Mouse (Mus musculus) right cerebral cortex, adult 2 months (tissue): ENCODE results near the gene Ablim1.

ENCODE experiments used
- DNase-seq, 2 experiments: peaks; one replicate each; pipeline ENCODE4 v3.0.0; 2021 to 2022; ENCODE audit warnings: low spot score in 2 of 2

The Ablim1 gene

DNA sequence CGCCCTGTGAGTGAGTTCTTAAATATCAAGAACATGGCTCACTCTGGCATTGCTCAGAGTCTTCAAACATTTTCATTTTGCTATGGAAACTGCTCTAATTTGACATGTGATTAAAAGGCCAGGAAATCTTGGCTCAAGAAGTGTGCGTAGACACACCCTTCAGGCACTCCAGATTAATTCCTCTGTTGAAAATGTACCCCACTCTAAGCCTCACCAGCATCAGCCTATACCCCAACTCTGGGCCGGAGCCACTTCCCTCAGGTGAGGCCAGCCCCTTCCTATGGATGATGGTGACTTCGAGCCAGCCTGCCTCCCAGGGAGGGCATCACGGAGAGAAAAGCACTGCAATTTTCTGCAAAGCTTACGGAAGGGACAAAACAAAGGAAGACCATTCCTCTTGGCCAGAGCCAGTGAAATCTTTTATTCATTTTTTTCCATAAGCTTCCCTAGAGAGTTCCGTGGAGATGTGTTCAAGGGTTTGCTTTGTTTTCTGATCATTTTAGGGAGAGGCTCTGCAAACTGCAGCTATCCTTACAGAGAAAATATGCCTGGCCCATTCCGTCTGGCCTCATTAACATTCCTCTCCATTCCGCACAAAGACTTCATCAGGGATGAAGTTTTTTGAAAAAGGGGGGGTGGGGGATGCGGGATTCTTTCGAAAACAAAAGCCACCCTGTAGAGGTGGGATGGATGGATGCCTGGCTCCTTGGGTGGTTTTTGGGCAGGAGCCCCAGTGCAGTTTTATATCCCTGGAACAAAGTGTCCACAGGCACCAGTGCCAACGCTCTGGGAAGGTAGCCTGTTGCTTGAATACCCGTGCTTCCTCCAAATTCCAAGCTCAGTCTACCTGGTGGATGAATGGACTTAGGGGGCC lies 236.7 kb downstream of the Ablim1 start:
- no peak for DNase-seq

DNA sequence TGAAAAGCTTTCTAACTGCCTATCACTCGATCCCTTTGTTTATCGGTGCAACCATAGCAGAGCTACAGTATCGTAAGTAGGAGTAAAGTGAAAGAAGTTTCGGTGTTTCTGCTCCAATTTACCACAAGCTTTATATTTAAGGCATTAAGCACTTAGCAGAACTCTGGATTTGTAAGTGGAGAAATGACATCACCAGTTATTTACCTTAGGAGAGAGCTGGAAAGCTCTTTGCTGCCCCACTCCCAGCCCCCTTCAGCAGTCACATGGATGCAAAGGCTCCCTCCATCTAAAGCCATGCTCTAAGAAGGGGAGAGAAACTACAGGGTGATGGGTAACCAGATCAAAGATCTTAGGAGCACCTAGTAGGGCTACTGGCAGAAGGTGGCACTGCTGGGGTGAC lies 241.3 kb downstream of the Ablim1 start:
- no peak for DNase-seq

DNA sequence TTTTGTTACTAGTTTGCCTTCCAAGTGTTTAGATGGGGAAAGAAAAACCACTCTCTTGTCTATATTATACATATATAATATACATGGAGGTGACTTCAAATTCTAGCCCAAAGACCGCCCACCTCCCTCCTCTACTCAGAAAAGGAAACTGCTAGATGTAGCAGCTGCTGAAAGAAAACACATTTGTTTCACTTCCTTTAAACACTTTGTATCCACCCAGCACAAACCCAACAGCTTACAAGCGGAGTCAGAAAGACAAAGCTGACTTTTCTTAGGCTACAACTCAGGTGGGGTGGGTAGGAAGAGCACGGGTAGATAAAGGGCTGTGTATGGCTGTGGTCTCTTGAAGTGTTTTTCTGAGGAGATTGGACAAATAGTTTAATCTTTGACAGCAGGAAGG lies 242.0 kb downstream of the Ablim1 start:
- no peak for DNase-seq

DNA sequence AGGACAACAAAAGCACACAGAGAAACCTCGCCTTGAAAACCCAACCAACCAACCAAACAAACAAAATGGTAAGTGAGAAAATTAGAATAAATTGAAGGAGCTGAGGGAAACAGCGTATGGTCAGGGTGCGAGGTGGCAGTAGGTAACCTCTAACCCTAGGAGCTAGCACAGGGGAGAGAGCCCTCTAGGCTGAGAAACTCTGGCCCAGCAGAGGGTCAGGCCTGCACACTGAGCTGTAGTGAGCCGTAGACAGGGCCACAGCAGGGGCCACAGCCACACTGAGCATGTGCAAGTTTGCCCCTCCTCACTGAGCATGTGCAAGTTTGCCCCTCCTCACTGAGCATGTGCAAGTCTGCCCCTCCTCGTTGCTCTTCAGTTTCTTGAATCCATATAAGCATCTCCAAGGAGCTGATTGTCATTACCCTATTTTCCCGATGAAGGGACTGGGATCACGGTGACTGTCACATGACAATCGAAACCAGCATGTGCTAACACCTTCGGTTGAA lies 247.6 kb downstream of the Ablim1 start:
- no peak for DNase-seq

DNA sequence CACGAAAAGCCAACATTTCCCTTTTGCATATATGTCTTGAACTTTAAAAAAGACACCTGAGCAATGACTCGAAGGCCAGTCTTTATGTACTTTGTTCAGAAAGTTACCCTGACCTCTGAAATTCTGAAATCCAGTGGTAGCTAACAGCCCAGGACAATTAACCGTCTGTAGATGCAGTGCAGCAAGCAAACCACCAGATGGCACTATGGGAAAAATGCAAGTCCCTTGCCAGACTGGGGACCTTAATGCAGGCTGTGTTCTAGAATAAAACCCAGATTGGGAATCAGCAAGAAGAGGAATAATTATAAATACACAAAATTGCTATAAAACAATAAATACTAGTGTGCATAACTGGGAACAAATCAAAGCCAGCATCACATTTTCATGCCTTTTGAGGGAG lies 248.4 kb downstream of the Ablim1 start:
- peak; percentile 75 to 83 for DNase-seq

DNA sequence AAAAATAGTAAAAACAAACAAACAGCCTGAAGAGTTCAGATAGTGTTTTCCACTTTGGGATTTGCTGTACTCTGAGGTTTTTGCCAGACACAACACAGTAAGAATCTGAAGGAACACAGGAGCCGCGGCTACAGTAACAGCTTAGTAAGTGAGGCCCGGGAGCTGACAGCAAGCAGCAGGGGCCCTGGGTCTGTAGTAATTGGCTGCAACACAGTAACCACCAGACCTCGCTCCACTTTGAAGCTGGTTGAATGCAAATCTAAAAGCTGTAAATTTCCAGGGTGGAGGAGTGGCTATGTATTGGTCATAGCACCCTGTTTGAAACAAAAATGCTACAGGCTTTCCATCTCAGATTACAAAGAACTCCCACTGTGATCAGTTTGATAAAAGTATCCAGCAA lies 252.0 kb downstream of the Ablim1 start:
- DNase-seq: no peak

DNA sequence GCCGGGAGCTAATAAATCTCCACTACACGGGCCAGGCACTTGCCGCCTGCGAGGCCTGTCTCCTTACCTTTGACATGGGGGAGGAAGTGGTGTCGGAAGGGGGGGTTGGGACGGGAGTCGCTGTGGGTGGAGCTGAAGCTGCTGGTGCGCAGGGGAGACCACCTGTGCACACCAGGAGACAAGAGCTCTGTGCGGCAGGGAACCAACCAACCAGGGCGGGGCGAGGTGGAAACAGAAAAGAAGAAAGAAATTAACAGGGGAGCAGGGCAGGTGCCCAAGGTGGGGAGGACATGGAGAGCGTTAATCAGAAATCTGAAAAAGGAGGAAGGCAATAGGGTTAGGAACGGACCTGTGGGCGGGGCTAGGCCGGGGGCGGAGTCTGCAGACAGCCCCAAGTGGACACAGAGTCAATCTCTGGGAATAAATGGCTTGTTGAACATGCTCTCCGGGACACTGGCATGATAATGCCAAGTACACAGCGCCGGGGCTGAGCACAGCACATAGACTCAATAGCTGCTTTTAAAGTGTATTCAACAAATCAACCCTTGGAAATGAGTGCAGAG lies 255.6 kb downstream of the Ablim1 start:
- no peak for DNase-seq

DNA sequence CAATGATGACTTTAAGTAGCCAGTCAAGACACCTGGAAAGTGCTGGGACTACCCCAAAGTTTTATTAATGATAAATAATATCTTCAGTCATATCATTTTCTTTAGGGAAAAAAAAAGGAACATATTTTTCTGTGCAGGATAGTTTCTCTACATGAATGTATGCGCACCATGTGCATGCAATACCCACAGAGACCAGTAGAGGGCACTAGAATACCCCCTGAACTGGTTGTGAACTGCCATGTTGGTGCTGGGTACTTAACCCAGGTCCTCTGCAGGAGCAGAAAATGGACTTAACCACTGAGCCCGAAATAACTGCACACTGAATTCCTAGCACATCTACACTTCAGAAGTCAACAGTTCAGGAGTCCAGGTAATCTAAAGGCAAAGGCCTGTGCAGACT lies 257.2 kb downstream of the Ablim1 start:
- no peak for DNase-seq

DNA sequence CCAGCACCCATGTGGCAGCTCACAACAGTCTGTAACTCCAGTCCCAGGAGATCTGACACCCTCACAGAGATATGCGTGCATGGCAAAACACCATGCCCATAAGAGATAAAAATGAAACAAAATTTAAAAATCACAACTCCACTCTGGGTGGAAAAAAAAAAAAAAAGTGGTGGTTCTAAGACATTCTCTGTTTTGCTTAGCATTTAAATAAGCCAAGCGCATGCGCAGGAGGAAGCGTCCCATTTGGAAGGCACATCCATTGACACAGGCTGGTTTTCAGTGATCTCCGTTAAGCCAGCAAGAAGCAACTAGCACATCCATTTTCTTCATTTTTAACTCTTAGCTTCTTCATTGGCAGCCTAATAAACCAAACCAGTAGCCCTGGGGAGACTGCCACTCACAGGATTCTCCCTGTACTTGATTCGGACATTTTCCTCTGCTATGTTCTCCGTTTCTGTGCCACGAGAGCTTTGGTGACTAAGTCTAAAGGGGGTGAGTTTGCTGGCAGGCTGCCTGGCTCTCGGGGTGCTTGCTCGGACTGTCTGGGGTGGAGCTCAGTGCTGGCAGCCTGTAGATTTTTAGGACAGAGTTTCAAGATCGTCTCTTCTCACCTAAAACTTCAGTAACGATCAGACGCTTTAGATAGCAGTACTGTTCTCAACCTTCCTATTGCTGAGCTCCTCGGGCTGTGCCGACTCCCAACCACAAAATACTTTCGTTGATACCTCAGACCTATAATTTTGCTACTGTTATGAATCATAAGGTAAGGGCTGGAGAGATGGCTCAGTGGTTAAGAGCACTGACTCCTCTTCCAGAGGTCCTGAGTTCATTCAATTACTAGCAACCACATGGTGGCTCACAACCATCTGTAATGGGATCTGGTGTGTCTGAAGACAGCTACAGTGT lies 259.3 kb downstream of the Ablim1 start:
- DNase-seq: peak; percentile 46 to 54

DNA sequence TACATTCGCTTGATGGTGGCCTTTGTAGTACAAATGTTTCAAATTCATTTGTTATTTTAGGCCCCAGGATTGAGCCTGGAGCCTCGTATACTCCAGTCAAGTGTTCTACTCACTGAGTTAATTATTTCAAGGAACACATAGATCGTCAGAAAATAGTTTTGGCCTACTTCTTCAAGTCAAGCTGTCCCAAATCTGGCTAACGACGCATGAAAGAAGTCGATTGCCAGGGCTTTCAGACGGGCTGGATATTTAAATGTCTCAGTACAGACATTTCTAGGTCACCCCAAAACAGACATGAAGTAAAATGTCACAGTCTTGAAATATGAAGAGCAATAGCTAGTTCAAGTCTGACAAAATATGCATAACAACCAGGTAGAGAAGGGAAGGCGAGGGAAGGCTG lies 261.8 kb downstream of the Ablim1 start:
- no peak for DNase-seq

DNA sequence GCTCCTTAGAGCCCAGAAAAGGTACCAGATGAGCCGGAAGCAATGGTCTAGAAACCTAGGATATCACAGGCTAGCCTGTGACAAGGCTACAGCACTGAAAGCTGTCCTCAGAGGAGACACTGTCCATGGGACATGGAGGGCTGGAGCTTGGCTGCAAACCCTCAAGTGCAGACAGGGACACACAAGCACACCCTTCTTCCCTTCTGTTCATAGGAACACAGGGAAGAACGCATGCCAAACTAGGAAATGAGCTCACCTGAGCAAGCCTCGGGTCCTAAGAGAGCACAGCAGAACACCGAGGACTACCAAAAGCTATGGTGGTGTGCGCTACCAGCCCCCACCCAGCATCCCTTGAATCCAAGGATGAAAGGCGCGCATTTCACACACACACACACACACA lies 262.7 kb downstream of the Ablim1 start:
- DNase-seq: no peak

DNA sequence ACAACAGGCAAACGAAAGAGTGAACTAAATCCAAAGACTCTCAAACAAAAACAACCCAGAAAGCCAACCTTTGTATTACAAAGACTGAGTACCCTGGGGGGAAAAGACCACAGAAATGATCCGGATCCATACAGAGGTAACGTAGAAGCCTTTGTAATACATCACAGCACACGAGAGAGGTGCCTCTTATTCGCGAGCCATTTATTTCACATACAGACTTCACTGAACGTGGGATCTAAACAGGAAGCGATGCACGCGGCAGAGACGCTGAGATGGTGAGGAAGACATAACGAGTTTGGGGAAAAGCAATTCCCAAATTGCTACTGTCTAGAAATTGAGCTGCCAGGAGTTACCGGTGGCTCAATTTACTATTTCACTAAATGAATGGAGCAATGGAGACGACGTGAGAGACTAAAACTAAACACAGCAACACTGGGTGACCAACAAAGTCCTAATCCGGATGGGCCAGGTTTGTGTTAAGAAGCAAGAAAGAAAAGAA lies 265.1 kb downstream of the Ablim1 start:
- DNase-seq: no peak

DNA sequence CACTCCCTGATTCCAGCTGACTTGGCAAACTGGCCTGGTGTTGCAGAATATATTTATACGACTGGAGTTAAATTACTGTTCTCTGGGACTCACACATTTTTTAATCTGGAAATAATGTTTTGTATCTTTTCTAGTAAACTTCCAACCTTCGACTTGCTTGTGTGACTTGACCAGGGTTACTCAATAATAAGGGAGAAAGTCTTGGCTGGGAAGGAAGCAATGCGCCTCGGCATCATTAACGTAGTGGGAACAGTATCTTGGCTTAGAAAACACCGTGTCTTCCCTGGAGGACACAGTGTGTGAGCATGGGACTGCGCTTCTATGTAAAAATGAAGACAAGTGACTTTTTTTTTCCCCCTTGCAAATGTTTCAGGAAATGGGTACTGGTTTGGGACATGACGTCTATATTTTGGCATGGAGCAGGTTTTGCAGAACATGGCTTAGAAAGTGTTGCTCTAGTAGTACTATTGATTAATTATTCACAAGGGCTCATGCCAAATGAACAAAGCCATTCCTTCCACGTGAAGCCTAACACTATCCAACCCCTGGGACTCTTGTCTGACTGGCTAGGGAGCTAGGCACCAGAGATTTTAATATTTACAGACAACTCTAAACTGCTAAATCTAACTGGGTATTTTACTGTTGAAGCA lies 266.9 kb downstream of the Ablim1 start:
- DNase-seq: no peak

DNA sequence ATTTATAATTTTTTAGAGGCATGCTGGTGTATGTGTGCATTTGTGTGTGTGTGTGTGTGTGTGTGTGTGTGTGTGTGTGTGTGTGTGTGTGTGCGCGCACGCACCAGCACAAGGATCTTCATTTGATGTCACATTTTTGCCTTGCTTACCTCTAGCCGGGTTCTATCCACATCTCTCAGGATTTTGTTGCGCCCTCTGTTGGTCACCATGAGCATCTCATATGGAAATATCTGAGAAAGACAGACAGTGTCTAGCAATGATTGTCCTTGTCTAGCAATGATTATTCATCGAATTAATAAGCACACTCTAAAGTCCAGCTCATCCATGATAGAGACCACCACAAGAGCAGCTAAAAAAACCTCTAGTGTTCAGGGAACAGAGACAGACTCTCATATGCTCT lies 275.5 kb downstream of the Ablim1 start:
- DNase-seq: peak in 1 of 2 experiments; percentile 25

DNA sequence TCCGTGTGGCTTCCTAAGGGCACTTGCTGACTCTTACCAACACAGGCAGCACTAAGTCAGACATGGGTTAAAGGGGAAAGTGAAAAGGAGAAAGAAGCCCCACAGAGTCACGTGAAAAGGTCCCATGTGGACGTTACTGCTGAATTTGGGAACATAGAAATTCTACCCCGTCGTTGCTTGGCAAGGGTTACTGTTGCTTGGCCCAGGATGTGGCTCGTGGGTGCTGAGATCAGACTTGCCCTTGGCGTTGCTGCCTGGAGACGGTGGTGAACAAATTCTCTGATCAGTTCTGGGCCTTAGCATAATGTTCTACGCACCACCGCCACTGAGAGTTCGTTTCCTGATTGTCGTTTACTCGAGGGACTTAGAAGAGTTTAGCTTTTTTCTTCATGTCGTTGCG lies 277.9 kb downstream of the Ablim1 start:
- no peak for DNase-seq

DNA sequence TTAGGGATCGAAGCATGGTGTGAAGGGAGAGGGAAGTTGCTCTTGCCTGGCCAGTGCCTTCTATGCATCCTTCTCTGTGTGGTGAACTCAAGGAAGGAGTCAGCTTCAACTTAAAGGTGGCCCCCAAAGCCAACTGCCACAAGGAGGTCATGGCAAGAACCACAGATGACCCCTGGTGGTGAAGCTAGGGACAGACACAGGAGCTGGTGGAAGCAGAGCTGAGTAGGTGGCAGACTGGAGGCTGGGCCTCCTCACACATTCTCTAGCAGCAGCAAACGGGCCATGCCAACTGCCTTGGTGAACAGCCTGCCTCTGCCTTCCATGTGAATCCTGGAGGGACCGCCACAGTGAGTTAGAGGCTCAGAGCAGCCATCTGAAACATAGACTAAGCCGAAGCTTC lies 283.1 kb downstream of the Ablim1 start:
- DNase-seq: peak; percentile 57 to 61

DNA sequence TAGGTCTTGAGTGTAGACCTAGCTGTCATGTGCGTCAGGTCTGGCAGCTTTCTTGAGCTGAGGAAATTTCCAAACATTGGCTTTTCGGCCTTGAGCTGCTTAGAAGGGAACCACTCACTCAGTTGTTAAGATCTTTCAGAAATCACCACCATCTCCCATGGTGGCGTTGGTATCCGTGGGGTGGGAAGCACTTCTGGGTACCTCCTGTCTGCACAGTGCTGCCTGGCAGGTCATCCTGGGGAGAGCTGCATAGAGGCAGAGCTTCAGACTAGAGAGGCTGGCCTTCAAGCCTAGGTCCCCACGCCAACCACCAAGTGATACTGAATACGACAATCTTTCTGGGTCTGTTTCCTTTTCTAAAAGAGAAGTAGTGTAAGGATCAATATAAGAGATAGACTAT lies 285.3 kb downstream of the Ablim1 start:
- DNase-seq: no peak

DNA sequence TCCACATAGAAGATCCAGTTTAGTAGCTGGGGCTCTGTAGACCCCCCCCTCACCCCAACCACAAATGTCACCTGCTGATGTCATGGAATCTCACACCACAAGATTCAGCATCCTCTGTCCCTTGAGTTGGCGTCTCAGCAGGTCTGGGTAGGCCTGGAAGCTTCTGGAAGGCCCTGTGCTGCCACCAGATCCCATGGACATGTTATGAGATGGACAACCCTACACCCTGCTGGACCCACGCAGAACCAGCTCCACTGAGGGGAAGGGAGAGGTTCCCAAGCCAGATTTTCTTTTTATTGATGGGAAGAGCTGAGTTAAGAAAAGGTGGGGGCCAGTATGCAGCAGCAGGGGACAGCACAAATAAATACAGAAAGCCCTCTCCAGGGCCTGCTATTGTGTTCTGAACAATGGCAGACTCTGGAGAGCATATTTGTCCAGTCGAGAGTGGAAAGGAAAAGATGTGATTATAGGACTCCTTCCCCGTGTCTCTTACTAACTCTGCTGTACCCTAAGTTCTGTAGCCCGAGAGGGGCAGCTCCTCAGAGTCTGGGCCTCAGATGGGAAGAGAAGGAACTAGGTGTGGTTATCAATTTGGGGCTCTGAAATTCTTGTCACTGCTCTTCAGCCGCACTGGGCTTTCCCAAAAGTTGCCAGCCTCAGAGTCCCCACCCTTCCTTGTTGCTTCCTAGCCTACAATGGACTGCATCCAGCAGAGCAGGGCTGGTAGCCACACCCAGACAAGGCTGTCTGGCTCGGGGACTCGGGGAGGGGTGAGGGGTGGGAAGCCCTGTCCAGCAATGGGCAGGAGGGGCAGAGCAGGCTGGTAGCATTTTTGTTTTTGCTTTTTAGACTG lies 286.2 kb downstream of the Ablim1 start:
- no peak for DNase-seq

DNA sequence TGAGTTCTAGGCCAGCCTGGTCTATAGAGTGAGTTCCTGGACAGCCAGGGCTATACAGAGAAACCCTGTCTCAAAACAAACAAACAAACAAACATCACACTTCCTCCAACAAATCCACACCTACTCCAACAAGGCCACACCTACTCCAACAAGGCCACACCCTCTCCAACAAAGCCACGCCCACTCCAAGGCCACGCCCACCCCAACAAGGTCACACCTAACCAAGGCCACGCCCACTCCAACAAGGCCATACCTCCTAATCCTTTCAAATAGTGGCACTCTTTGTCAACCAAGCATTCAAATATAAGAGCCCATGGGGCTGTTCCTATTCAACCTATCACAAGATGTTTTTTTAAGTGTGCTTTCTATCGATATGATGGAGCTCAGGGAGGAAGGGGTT lies 288.2 kb downstream of the Ablim1 start:
- no peak for DNase-seq

DNA sequence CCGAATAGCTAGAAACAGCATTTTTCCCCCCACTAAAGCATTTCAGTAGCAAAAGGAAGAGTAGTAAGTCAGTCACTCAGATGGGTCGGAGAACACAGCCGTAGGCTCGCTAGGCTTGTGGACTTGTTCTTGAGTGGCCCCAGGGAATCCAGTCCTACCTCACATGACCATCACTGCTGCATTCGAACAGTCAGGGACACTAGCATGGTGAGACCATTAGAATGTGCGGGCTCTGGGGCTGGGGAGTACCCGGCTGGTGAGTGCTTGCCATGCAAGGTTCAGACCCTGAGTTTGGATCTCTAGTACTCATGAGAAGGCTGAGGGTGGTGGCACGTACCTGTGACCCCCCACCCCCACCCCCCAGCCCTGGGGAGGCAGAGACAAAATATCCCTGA lies 296.9 kb downstream of the Ablim1 start:
- DNase-seq: no peak
